Mouse (Mus musculus): Measurements from ENCODE around the gene Nkain2. TPM values are rescaled to one million over a fixed set of nuclear protein-coding genes. Genes with fewer than 3 reads are reported as not detected.

The Nkain2 gene
- total and polyA plus RNA-seq, 3 experiments: 0.16 TPM; not detected in 2

DNA sequence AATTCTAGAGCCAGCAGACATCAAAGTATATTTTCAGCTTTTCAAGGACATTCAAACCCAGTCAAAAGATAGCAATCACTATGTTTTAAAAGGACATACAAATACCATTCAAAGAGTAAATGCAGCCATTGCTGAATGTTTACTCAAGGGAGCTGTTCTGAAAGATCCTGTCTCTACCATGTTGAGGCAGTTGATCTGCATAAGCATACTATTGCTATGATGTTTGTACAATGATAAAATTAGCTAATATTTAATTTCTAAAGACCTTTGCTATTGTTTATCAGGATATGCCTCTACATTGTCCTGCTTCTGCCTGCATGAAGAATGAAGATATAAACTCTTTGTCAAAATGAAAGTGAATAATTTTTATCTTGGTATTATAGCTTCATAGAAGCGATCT lies 606.6 kb downstream of the Nkain2 start:
- Histone ChIP-seq H3K36me3 (replicated peaks) (no peaks in the 10 kb centered on the region), H3K9me3 (replicated peaks) (no peaks in the 10 kb centered on the region), H3K4me1 (ENCODE audit: insufficient read depth, low read depth, low read length) (no peaks in the 10 kb centered on the region), H3K4me3 (ENCODE audit: low read depth, low read length) (no peak overlapping the region), H3K27me3 (ENCODE audit: insufficient read depth, low read length) (no peaks in the 10 kb centered on the region)
- ATAC-seq (ENCODE audit: extremely low read depth, insufficient number of reproducible peaks, low FRiP score, poor library complexity, severe bottlenecking): no peak
- TF ChIP-seq CTCF (IDR thresholded peaks at IDR 0.05; ENCODE audit: low read depth, low read length): no peak
- TF ChIP-seq POLR2AphosphoS5 (IDR thresholded peaks at IDR 0.05; ENCODE audit: insufficient replicate concordance, low read depth, low read length): no peak
- TF ChIP-seq TAL1 (conservative IDR thresholded peaks at IDR 0.05; ENCODE audit: low read depth, low read length): no peak
- TF ChIP-seq GATA2 (IDR thresholded peaks at IDR 0.05; ENCODE audit: borderline replicate concordance, low read depth, low read length): no peak
- TF ChIP-seq GATA1 (IDR thresholded peaks at IDR 0.05; ENCODE audit: borderline replicate concordance, low read length): no peak
- DNase-seq (ENCODE audit: low spot score): no peak

DNA sequence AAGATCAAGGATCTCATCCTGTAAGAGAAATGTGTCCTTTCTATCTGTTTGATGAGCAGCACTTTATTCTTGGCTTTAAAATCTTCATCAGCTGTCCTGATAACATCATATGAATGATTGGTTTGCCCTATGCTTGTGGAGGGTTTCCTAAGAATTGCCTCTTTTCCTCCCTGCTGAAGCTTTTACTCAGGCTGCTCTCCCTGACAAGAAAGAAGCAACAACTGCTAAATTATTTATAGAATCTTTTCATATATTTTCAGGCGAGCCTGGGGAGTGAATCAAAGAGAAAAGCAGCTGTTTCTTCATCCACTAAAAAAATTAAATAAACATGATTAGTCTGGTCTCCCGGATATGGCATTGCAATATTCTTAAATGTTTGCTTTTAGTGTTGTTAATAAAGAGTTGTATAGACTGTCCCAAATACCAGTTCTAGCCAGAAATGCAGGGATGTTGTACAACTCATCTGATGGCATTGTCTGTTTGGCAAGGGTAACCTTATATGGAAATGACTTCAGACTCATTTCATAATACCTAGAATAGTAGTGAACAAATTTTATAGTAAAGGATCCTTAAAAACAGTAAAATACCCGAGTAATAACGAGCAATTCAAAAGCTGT lies 646.9 kb downstream of the Nkain2 start:
- no peaks in the 10 kb centered on the region for H3K9me3 ChIP-seq (replicated peaks)
- DNase-seq (ENCODE audit: low spot score) (no peak), ATAC-seq (ENCODE audit: extremely low read depth, insufficient number of reproducible peaks, low FRiP score, poor library complexity, severe bottlenecking) (no peak)
- H3K27me3 ChIP-seq (ENCODE audit: insufficient read depth, low read length): no peaks in the 10 kb centered on the region
- no peaks in the 10 kb centered on the region for H3K4me1 ChIP-seq (ENCODE audit: insufficient read depth, low read depth, low read length)
- TF ChIP-seq CTCF (IDR thresholded peaks at IDR 0.05; ENCODE audit: low read depth, low read length) (no peak), GATA1 (IDR thresholded peaks at IDR 0.05; ENCODE audit: borderline replicate concordance, low read length) (no peak), TAL1 (conservative IDR thresholded peaks at IDR 0.05; ENCODE audit: low read depth, low read length) (no peak), POLR2AphosphoS5 (IDR thresholded peaks at IDR 0.05; ENCODE audit: insufficient replicate concordance, low read depth, low read length) (no peak), GATA2 (IDR thresholded peaks at IDR 0.05; ENCODE audit: borderline replicate concordance, low read depth, low read length) (no peak)
- no peaks in the 10 kb centered on the region for H3K36me3 ChIP-seq (replicated peaks)
- no peak overlapping the region for H3K4me3 ChIP-seq (ENCODE audit: low read depth, low read length)

DNA sequence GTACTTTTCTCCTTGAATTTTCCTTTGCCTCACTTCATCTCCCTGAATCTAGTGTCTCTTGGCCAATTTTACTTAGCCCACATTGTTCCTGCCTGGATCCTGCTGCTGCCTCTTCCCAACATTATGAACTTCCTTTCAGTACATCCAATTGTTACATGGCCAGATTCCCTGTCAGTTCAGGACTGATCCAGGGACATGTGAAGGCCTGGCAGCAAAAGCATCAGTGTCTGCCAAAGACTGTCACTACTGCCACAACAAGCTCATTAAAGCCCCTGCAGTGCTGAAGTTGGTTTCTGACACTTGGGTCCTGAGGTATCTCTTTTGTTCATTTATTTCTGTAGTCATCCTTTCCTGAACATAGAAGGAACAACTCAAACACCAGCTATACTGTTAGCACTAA lies 649.1 kb downstream of the Nkain2 start:
- ATAC-seq (ENCODE audit: extremely low read depth, insufficient number of reproducible peaks, low FRiP score, poor library complexity, severe bottlenecking) (no peak), DNase-seq (ENCODE audit: low spot score) (no peak)
- no peak for TF ChIP-seq GATA1 (IDR thresholded peaks at IDR 0.05; ENCODE audit: borderline replicate concordance, low read length)
- no peak for TF ChIP-seq CTCF (IDR thresholded peaks at IDR 0.05; ENCODE audit: low read depth, low read length)
- TF ChIP-seq GATA2 (IDR thresholded peaks at IDR 0.05; ENCODE audit: borderline replicate concordance, low read depth, low read length): no peak
- TF ChIP-seq POLR2AphosphoS5 (IDR thresholded peaks at IDR 0.05; ENCODE audit: insufficient replicate concordance, low read depth, low read length): no peak
- no peak for TF ChIP-seq TAL1 (conservative IDR thresholded peaks at IDR 0.05; ENCODE audit: low read depth, low read length)
- H3K4me1 ChIP-seq (ENCODE audit: insufficient read depth, low read depth, low read length): no peaks in the 10 kb centered on the region
- H3K36me3 ChIP-seq (replicated peaks): no peaks in the 10 kb centered on the region
- H3K4me3 ChIP-seq (ENCODE audit: low read depth, low read length): no peak overlapping the region
- H3K9me3 ChIP-seq (replicated peaks): no peaks in the 10 kb centered on the region
- no peaks in the 10 kb centered on the region for H3K27me3 ChIP-seq (ENCODE audit: insufficient read depth, low read length)

DNA sequence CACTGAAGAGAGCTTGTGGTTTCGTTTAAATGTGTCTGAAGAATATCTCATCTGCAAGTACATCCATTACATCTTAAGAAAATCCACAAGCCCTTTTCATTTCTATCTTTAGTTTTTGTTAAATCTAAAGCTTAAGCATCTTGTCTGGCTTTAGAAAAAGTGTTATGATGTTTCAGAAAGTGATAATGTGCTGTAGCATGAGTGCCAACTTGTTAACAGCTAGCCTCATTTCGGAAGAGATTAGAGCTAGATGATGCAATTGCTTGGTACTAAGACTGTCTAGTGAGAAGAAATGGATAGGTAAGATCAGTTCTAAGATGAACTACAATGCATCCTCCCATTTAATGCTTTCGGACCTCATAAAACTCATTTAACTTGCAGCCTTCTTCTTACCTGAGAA lies 707.3 kb downstream of the Nkain2 start:
- DNase-seq (ENCODE audit: low spot score): no peak
- Histone ChIP-seq H3K27me3 (ENCODE audit: insufficient read depth, low read length) (no peaks in the 10 kb centered on the region), H3K36me3 (replicated peaks) (no peaks in the 10 kb centered on the region), H3K4me1 (ENCODE audit: insufficient read depth, low read depth, low read length) (no peaks in the 10 kb centered on the region), H3K4me3 (ENCODE audit: low read depth, low read length) (no peak overlapping the region), H3K9me3 (replicated peaks) (no peaks in the 10 kb centered on the region)
- TF ChIP-seq CTCF (IDR thresholded peaks at IDR 0.05; ENCODE audit: low read depth, low read length): no peak
- TF ChIP-seq GATA1 (IDR thresholded peaks at IDR 0.05; ENCODE audit: borderline replicate concordance, low read length): no peak
- no peak for TF ChIP-seq GATA2 (IDR thresholded peaks at IDR 0.05; ENCODE audit: borderline replicate concordance, low read depth, low read length)
- no peak for TF ChIP-seq TAL1 (conservative IDR thresholded peaks at IDR 0.05; ENCODE audit: low read depth, low read length)
- no peak for ATAC-seq (ENCODE audit: extremely low read depth, insufficient number of reproducible peaks, low FRiP score, poor library complexity, severe bottlenecking)

- Histone ChIP-seq H3K9me3 (replicated peaks) (no peaks in the 10 kb centered on the region), H3K4me3 (ENCODE audit: low read depth, low read length) (no peak overlapping the region), H3K36me3 (replicated peaks) (no peaks in the 10 kb centered on the region), H3K4me1 (ENCODE audit: insufficient read depth, low read depth, low read length) (no peaks in the 10 kb centered on the region), H3K27me3 (ENCODE audit: insufficient read depth, low read length) (no peaks in the 10 kb centered on the region)
- DNase-seq (ENCODE audit: low spot score) (no peak), ATAC-seq (ENCODE audit: extremely low read depth, insufficient number of reproducible peaks, low FRiP score, poor library complexity, severe bottlenecking) (no peak)
- TF ChIP-seq CTCF (IDR thresholded peaks at IDR 0.05; ENCODE audit: low read depth, low read length) (no peak), GATA1 (IDR thresholded peaks at IDR 0.05; ENCODE audit: borderline replicate concordance, low read length) (no peak), TAL1 (conservative IDR thresholded peaks at IDR 0.05; ENCODE audit: low read depth, low read length) (no peak), GATA2 (IDR thresholded peaks at IDR 0.05; ENCODE audit: borderline replicate concordance, low read depth, low read length) (no peak), POLR2AphosphoS5 (IDR thresholded peaks at IDR 0.05; ENCODE audit: insufficient replicate concordance, low read depth, low read length) (no peak)
These were observed 798.9 kb downstream of the Nkain2 start for GRCm38 (mm10) chr10:32091354-32091753.

DNA sequence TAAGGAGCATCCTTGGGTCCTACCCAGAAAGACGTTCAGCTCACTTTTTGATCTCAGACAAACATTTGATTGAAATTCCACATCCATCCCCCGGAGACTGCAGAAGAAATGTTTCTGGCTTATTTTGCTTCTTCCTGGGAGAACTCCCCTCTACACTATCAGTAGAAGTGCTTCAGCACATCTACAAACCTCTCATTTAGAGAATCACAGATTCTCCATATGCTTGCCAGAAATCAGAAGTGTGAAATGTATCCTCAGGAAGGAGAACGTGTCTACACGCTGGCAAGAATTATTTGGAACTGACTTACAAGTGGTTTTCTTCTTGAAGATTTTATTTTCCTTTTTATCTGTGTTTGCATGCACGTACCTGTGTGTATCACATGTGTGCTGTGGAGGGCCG lies 829.9 kb downstream of the Nkain2 start:
- Histone ChIP-seq H3K27me3 (ENCODE audit: insufficient read depth, low read length) (no peaks in the 10 kb centered on the region), H3K4me3 (ENCODE audit: low read depth, low read length) (no peak overlapping the region), H3K9me3 (replicated peaks) (no peaks in the 10 kb centered on the region), H3K4me1 (ENCODE audit: insufficient read depth, low read depth, low read length) (no peaks in the 10 kb centered on the region), H3K36me3 (replicated peaks) (no peaks in the 10 kb centered on the region)
- DNase-seq (ENCODE audit: low spot score): no peak
- no peak for ATAC-seq (ENCODE audit: extremely low read depth, insufficient number of reproducible peaks, low FRiP score, poor library complexity, severe bottlenecking)
- TF ChIP-seq GATA2 (IDR thresholded peaks at IDR 0.05; ENCODE audit: borderline replicate concordance, low read depth, low read length) (no peak), TAL1 (conservative IDR thresholded peaks at IDR 0.05; ENCODE audit: low read depth, low read length) (no peak), GATA1 (IDR thresholded peaks at IDR 0.05; ENCODE audit: borderline replicate concordance, low read length) (no peak), CTCF (IDR thresholded peaks at IDR 0.05; ENCODE audit: low read depth, low read length) (no peak)

All from G1E (cell line).